Mouse (Mus musculus) heart, postnatal 0 days (tissue): ENCODE measurements around the gene Ahnak. TPM values are rescaled to one million over a fixed set of nuclear protein-coding genes. Genes with fewer than 3 reads are reported as not detected.

Source experiments
- ATAC-seq: fragments of 200-750 bp; cut with Nextera tagmentation; 2 replicates; pipeline ENCODE4 v1.8.0; 2017; ENCODE audit warnings: low read depth, moderate number of reproducible peaks, moderate library complexity; ENCODE audit not compliant: insufficient read depth
- DNase-seq: peaks from one replicate; pipeline ENCODE4 v3.0.0-alpha.2; 2016; ENCODE audit warnings: low spot score
- H3K27ac ChIP-seq: fragments of 300-500 bp; sonication (generic); 2 replicates; pipeline ENCODE4 v1.5.1; 2014; ENCODE audit warnings: low read depth, mild to moderate bottlenecking
- H3K27me3 ChIP-seq: fragments of 300-500 bp; sonication (generic); 2 replicates; pipeline ENCODE4 v1.6.1; 2014; ENCODE audit warnings: low read length, mixed read lengths; ENCODE audit not compliant: control insufficient read depth, insufficient read depth
- H3K36me3 ChIP-seq: fragments of 300-500 bp; sonication (generic); replicated peaks from 2 replicates; pipeline ENCODE4 v1.6.1; 2014; ENCODE audit warnings: low read length, mixed read lengths; ENCODE audit not compliant: control insufficient read depth, insufficient read depth
- H3K4me1 ChIP-seq: fragments of 300-500 bp; sonication (generic); 2 replicates; pipeline ENCODE4 v1.6.1; 2014; ENCODE audit warnings: antibody characterized with exemption; ENCODE audit not compliant: control insufficient read depth, insufficient read depth
- H3K4me2 ChIP-seq: fragments of 300-500 bp; sonication (generic); 2 replicates; pipeline ENCODE4 v1.6.1; 2014; ENCODE audit warnings: low read depth, mild to moderate bottlenecking, low read length, moderate library complexity
- H3K4me3 ChIP-seq: fragments of 300-500 bp; sonication (generic); 2 replicates; pipeline ENCODE4 v1.5.1; 2014; ENCODE audit warnings: low read depth, low read length
- H3K9ac ChIP-seq: fragments of 300-500 bp; sonication (generic); replicated peaks from 2 replicates; pipeline ENCODE4 v1.6.1; 2014; ENCODE audit warnings: low read depth, low read length, mixed read lengths
- H3K9me3 ChIP-seq: fragments of 300-500 bp; sonication (generic); replicated peaks from 2 replicates; pipeline ENCODE4 v1.6.1; 2016; ENCODE audit warnings: low read length; ENCODE audit not compliant: control insufficient read depth
- CTCF ChIP-seq: IDR thresholded peaks from 2 replicates; pipeline ENCODE4 v1.5.1; 2016; ENCODE audit warnings: antibody characterized with exemption, control low read depth, low read depth
- EP300 ChIP-seq: IDR thresholded peaks from 2 replicates; pipeline ENCODE4 v1.6.1; 2016; ENCODE audit warnings: antibody characterized with exemption, low read depth
- WGBS: fragments of 180-500 bp; shearing (Covaris S2); extraction: QIAGEN DNeasy Blood & Tissue Kit; methylation state at CpG from one replicate; pipeline ENCODE4 v1.1.7; 2014; 5-methylcytosine and 5-hydroxymethylcytosine counted together
- polyA plus RNA-seq: library from polyadenylated mRNA; unstranded; fragments of >200 nt; fragmentation: Nextera tagmentation; extraction: Ambion mirVana; gene quantifications from 2 replicates; pipeline ENCODE4 v1.2.1, GENCODE M21; 2015
- total RNA-seq: library from RNA; depleted of rRNA; stranded (reverse); fragments of >200 nt; gene quantifications from 2 replicates; pipeline ENCODE4 v1.2.3, GENCODE M21; 2014; ENCODE audit warnings: low replicate concordance

Ahnak gene
- total and polyA plus RNA-seq, 2 experiments from 2014 or later = 56.8 to 122 TPM

DNA sequence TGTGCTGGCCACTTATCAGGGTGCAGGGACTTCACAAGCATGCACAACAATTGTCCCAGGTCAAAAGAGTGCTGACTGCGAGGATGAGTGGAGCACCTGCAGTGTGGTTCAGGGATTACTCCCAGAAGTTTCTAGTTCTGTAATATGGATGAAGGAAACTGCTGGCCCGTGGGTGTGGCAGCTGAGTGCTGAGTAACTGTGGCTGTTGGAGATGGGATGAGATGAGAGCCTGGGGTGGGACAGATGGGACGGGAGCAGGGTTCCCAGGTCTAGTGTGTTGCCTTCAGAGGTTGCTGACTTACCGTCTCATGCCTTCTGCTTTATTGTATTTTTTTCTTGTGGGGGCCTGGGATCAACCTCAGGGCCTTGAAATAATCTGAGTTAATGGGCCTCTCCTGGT, 69.9 kb downstream of the Ahnak start:
- Histone ChIP-seq H3K9ac (no peak overlapping the region), H3K27me3 (no peaks in the 10 kb centered on the region), H3K27ac (no peak overlapping the region), H3K36me3 (no peaks in the 10 kb centered on the region), H3K4me3 (no peak overlapping the region), H3K4me1 (no peaks in the 10 kb centered on the region), H3K4me2 (no peak overlapping the region), H3K9me3 (no peaks in the 10 kb centered on the region)
- DNase-seq (no peak), ATAC-seq (no peak)
- WGBS = 82% methylated on average over 4 of the region's 4 CpGs
- TF ChIP-seq CTCF (no peak), EP300 (no peak)

DNA sequence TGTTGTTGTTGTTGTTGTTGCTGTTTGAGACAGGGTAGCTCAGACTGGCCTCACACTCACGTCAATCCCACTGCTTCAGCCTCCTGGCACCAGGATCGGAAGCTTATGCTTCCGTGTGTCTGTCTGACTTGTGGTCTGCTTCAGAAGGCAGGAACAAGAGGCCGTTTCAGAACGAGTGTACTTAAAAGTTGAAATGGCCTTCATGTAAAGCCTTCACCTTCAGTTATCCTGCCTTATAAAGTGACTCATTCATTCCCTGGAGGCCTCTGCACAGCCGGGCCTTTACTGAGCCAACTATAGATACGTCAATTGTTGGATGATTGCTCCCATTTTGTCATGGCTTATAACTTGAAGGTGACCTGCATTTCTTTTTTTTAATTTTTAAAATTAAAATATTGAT, 70.3 kb downstream of the Ahnak start:
- WGBS = 55% methylated on average over 7 of the region's 7 CpGs
- H3K27me3 ChIP-seq = no peaks in the 10 kb centered on the region
- no peak overlapping the region for H3K4me2 ChIP-seq
- H3K4me1 ChIP-seq = no peaks in the 10 kb centered on the region
- no peaks in the 10 kb centered on the region for H3K36me3 ChIP-seq
- no peak overlapping the region for H3K9ac ChIP-seq
- no peaks in the 10 kb centered on the region for H3K9me3 ChIP-seq
- H3K27ac ChIP-seq = no peak overlapping the region
- H3K4me3 ChIP-seq = no peak overlapping the region
- DNase-seq (no peak), ATAC-seq (no peak)
- TF ChIP-seq EP300 = no peak
- no peak for TF ChIP-seq CTCF

DNA sequence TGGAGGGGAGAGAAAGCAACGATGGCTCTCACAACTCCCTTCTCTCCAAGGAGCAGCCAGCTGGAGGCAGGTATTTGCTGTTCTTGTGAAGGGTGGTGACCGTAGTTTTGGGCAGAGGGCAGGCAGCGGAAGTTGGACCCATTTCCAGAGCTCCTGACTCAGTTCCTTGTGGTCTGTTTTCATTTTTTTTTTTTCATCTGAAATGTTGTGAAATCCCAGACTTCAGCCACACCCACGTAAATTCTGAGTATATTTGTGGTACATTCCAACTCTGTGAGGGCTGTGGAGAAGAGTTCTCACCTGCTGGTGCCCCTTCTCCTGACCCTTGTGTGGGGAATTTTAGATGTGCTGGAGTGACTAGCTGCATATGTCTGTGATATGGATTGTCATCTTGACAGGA, 71.0 kb downstream of the Ahnak start:
- DNase-seq = no peak
- no peak overlapping the region for H3K27ac ChIP-seq

DNA sequence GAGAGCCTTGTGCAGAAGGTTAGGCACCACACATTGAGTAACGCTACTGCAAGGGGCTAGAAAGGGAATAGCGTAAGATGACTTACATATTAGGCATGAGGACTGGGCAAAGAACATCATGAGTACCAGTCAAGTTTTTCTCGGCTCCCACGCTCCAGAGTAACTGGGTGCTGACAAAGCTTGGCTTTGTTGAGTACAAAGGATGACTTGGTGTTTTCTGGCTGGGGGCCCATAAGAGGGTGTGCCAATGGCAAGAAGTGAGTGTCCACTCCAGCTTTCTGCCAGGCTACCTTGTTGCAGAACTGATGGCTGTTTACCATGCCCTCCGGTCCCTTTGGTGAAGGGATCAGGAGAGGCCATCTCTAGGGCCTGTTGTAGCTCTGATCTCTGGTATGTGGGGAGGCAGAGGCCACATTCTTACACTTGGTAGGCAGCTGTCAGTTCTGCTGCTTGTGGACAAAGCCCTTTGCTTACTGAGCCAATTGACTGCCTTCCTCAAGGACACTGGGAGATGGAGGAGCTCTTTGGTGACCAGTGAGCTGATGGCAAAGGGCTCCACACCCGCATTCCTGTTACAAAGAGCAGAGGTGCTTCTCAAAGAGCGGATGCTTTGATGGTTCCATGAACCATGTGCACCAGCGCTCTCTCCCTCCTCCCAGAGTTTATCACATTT, 72.3 kb downstream of the Ahnak start:
- H3K4me3 ChIP-seq = no peak overlapping the region
- H3K4me2 ChIP-seq = no peak overlapping the region
- H3K27ac ChIP-seq = no peak overlapping the region
- H3K9ac ChIP-seq = no peak overlapping the region
- DNase-seq (no peak), ATAC-seq (no peak)
- no peaks in the 10 kb centered on the region for H3K9me3 ChIP-seq
- 81% methylated on average over 8 of the region's 8 CpGs for whole genome bisulfite sequencing
- no peaks in the 10 kb centered on the region for H3K36me3 ChIP-seq
- no peaks in the 10 kb centered on the region for H3K4me1 ChIP-seq
- TF ChIP-seq CTCF (no peak), EP300 (no peak)
- H3K27me3 ChIP-seq = no peaks in the 10 kb centered on the region

More for the DNA sequence above, 71.0 kb downstream of the Ahnak start:
- no peak overlapping the region for H3K4me3 ChIP-seq
- WGBS = 73% methylated on average over 4 of the region's 4 CpGs
- no peak for ATAC-seq
- H3K36me3 ChIP-seq = no peaks in the 10 kb centered on the region
- H3K4me2 ChIP-seq = no peak overlapping the region
- TF ChIP-seq CTCF = no peak
- no peak for TF ChIP-seq EP300
- H3K9ac ChIP-seq = no peak overlapping the region
- no peaks in the 10 kb centered on the region for H3K9me3 ChIP-seq
- H3K4me1 ChIP-seq = no peaks in the 10 kb centered on the region
- H3K27me3 ChIP-seq = no peaks in the 10 kb centered on the region

DNA sequence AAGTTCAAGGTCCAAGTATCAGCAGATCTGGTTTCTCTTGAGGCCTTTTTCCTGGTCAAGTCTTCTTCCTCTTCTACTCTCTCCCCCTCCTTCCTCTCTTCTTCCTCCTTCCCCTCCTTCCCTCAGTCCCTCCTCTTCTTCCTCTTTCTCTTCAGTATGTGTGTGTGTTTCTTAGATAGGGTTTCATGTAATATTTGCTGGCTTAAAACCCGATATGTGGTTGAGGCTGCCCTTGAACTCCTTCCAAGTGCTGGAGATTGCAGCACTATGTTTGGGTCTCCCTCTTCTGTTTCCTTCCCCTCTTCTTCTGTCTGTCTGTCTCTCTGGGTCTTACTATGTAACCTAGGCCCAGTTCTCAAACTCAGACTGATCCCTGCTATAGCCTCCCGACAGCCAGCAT, 73.7 kb downstream of the Ahnak start:
- Histone ChIP-seq H3K4me1 (no peaks in the 10 kb centered on the region; the same call in 1 of the 2 replicates), H3K9me3 (no peaks in the 10 kb centered on the region), H3K4me3 (no peak overlapping the region), H3K36me3 (no peaks in the 10 kb centered on the region), H3K27me3 (no peaks in the 10 kb centered on the region), H3K9ac (no peak overlapping the region), H3K4me2 (no peak overlapping the region), H3K27ac (no peak overlapping the region)
- DNase-seq (no peak), ATAC-seq (no peak)
- 78% methylated on average over 2 of the region's 2 CpGs for WGBS
- TF ChIP-seq EP300 (no peak), CTCF (no peak)

DNA sequence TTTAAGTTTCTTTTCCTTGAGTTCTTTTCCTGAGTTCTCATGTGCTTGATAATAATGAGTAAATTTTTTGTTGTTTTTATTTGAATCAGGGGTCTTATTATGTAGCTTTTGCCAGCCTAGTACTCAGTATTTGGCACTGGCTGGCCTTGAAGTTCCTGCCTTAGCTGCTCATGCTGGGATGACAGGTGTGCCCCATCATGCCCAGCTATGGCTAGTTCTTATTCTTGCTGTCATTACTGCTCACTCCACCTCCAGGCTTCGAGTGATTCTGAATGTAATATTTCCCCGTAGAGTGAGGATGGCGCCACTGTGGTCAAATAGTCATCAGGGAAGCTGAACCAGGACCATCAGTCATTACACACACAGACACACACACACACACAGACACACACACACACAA, 74.7 kb downstream of the Ahnak start:
- no peak for ATAC-seq
- no peak for TF ChIP-seq CTCF
- TF ChIP-seq EP300 = no peak
- Histone ChIP-seq H3K9ac (no peak overlapping the region), H3K27me3 (no peaks in the 10 kb centered on the region), H3K4me3 (no peak overlapping the region), H3K27ac (no peak overlapping the region), H3K36me3 (no peaks in the 10 kb centered on the region), H3K9me3 (no peaks in the 10 kb centered on the region), H3K4me1 (no peaks in the 10 kb centered on the region; the same call in 1 of the 2 replicates), H3K4me2 (no peak overlapping the region)
- 84% methylated on average over 3 of the region's 3 CpGs for WGBS
- no peak for DNase-seq
